Mouse (Mus musculus) forebrain, embryonic 12.5 days (tissue): Measurements from ENCODE around the gene Pus7. TPM values are rescaled to one million over a fixed set of nuclear protein-coding genes. Genes with fewer than 3 reads are reported as not detected.
"Not testable (repeated sequence)": the region's sequence is repeated elsewhere in the genome, so short reads cannot be mapped to it uniquely, and the experiment has no call there.

ENCODE experiments used
- ATAC-seq: fragments of 200-750 bp; cut with Nextera tagmentation; 2 replicates; pipeline ENCODE4 v1.8.0; 2017; ENCODE audit warnings: moderate TSS enrichment; ENCODE audit not compliant: low FRiP score
- H3K27ac ChIP-seq: fragments of 300-500 bp; sonication (generic); 2 replicates; pipeline ENCODE4 v1.5.1; 2016; ENCODE audit warnings: mild to moderate bottlenecking
- H3K27me3 ChIP-seq: fragments of 300-500 bp; sonication (generic); 2 replicates; pipeline ENCODE4 v1.6.1; 2016; ENCODE audit warnings: mild to moderate bottlenecking
- H3K36me3 ChIP-seq: fragments of 300-500 bp; sonication (generic); replicated peaks from 2 replicates; pipeline ENCODE4 v1.6.1; 2016; ENCODE audit warnings: mild to moderate bottlenecking
- H3K4me1 ChIP-seq: fragments of 300-500 bp; sonication (generic); 2 replicates; pipeline ENCODE4 v1.6.1; 2016
- H3K4me2 ChIP-seq: fragments of 300-500 bp; sonication (generic); 2 replicates; pipeline ENCODE4 v1.6.1; 2016; ENCODE audit warnings: mild to moderate bottlenecking, moderate library complexity
- H3K4me3 ChIP-seq: fragments of 300-500 bp; sonication (generic); replicated peaks from 2 replicates; pipeline ENCODE4 v1.5.1; 2016; ENCODE audit warnings: mild to moderate bottlenecking
- H3K9ac ChIP-seq: fragments of 300-500 bp; sonication (generic); 2 replicates; pipeline ENCODE4 v1.6.1; 2016; ENCODE audit warnings: mild to moderate bottlenecking
- H3K9me3 ChIP-seq: fragments of 300-500 bp; sonication (generic); 2 replicates; pipeline ENCODE4 v1.6.1; 2016
- WGBS: fragments of 180-500 bp; shearing (Covaris S2); methylation state at CpG from one replicate; pipeline ENCODE4 v1.1.7; 2016; 5-methylcytosine and 5-hydroxymethylcytosine counted together
- polyA plus RNA-seq: library from polyadenylated mRNA; unstranded; fragments of >200 nt; fragmentation: Nextera tagmentation; extraction: Ambion mirVana; gene quantifications from 2 replicates; pipeline ENCODE4 v1.2.1, GENCODE M21; 2016

The Pus7 gene
- polyA plus RNA-seq, 1 experiment from 2014 or later: 28.9 TPM

- no peak for ATAC-seq
- peaks cover 67% of the 10 kb centered on the region for H3K36me3 ChIP-seq
- WGBS: 94% methylated on average over 12 of the region's 12 CpGs
Measured at GRCm38 (mm10) chr5:23743261-23743660, 40.2 kb downstream of the Pus7 start.

GRCm38 (mm10) chr5:23737111-23737510, 46.4 kb downstream of the Pus7 start:
- 84% methylated on average over 4 of the region's 4 CpGs for WGBS
- Histone ChIP-seq H3K36me3 (peaks cover 13% of the 10 kb centered on the region), H3K27ac (no peak overlapping the region), H3K4me2 (no peak overlapping the region), H3K27me3 (no peaks in the 10 kb centered on the region), H3K4me1 (no peaks in the 10 kb centered on the region), H3K4me3 (no peak overlapping the region), H3K9me3 (no peaks in the 10 kb centered on the region), H3K9ac (no peak overlapping the region)
- ATAC-seq: no peak

More at GRCm38 (mm10) chr5:23743261-23743660, 40.2 kb downstream of the Pus7 start:
- Histone ChIP-seq H3K4me2 (no peak overlapping the region), H3K27me3 (no peaks in the 10 kb centered on the region), H3K4me3 (no peak overlapping the region), H3K4me1 (no peaks in the 10 kb centered on the region), H3K9ac (no peak overlapping the region), H3K9me3 (no peaks in the 10 kb centered on the region), H3K27ac (no peak overlapping the region)

- no peak overlapping the region for H3K4me3 ChIP-seq
- no peak for ATAC-seq
- no peak overlapping the region for H3K9ac ChIP-seq
- H3K4me1 ChIP-seq: no peaks in the 10 kb centered on the region
- no peaks in the 10 kb centered on the region for H3K27me3 ChIP-seq
- H3K36me3 ChIP-seq: peaks cover 7% of the 10 kb centered on the region
- 83% methylated on average over 4 of the region's 4 CpGs for WGBS
- H3K9me3 ChIP-seq: no peaks in the 10 kb centered on the region
- H3K27ac ChIP-seq: no peak overlapping the region
- no peak overlapping the region for H3K4me2 ChIP-seq
Measured at GRCm38 (mm10) chr5:23736366-23736765, 47.1 kb downstream of the Pus7 start.

GRCm38 (mm10) chr5:23721956-23722355, 61.6 kb downstream of the Pus7 start:
- H3K4me3 ChIP-seq: no peak overlapping the region
- H3K27ac ChIP-seq: no peak overlapping the region
- no peak for ATAC-seq
- H3K27me3 ChIP-seq: no peaks in the 10 kb centered on the region
- no peaks in the 10 kb centered on the region for H3K9me3 ChIP-seq
- H3K4me2 ChIP-seq: no peak overlapping the region
- WGBS: 91% methylated on average over 2 of the region's 2 CpGs
- H3K36me3 ChIP-seq: no peaks in the 10 kb centered on the region
- H3K9ac ChIP-seq: no peak overlapping the region
- no peaks in the 10 kb centered on the region for H3K4me1 ChIP-seq

GRCm38 (mm10) chr5:23718881-23719328, 64.6 kb downstream of the Pus7 start:
- no peaks in the 10 kb centered on the region for H3K36me3 ChIP-seq
- ATAC-seq: no peak
- no peak overlapping the region for H3K27ac ChIP-seq

GRCm38 (mm10) chr5:23718182-23718534, 65.4 kb downstream of the Pus7 start:
- H3K36me3 ChIP-seq: no peaks in the 10 kb centered on the region
- H3K4me1 ChIP-seq: no peaks in the 10 kb centered on the region
- H3K9ac ChIP-seq: no peak overlapping the region
- no peaks in the 10 kb centered on the region for H3K9me3 ChIP-seq
- H3K27ac ChIP-seq: no peak overlapping the region
- WGBS: 77% methylated on average over 1 of the region's 1 CpGs
- ATAC-seq: no peak
- H3K27me3 ChIP-seq: no peaks in the 10 kb centered on the region
- H3K4me3 ChIP-seq: no peak overlapping the region
- no peak overlapping the region for H3K4me2 ChIP-seq

More at GRCm38 (mm10) chr5:23718881-23719328, 64.6 kb downstream of the Pus7 start:
- H3K4me2 ChIP-seq: no peak overlapping the region
- no peak overlapping the region for H3K9ac ChIP-seq
- H3K27me3 ChIP-seq: no peaks in the 10 kb centered on the region
- H3K4me3 ChIP-seq: no peak overlapping the region
- H3K9me3 ChIP-seq: no peaks in the 10 kb centered on the region
- no peaks in the 10 kb centered on the region for H3K4me1 ChIP-seq
- WGBS: 89% methylated on average over 4 of the region's 4 CpGs

- WGBS: 80% methylated on average over 3 of the region's 3 CpGs
- H3K27me3 ChIP-seq: no peaks in the 10 kb centered on the region
- H3K4me3 ChIP-seq: no peak overlapping the region
- peaks cover 4% of the 10 kb centered on the region; the same call in 1 of the 2 replicates for H3K4me1 ChIP-seq
- H3K9ac ChIP-seq: no peak overlapping the region
- ATAC-seq: no peak
- no peak overlapping the region for H3K27ac ChIP-seq
- no peak overlapping the region for H3K4me2 ChIP-seq
- no peaks in the 10 kb centered on the region for H3K9me3 ChIP-seq
- H3K36me3 ChIP-seq: no peaks in the 10 kb centered on the region
Measured at GRCm38 (mm10) chr5:23717469-23718181, 65.9 kb downstream of the Pus7 start.

GRCm38 (mm10) chr5:23713401-23714335, 69.8 kb downstream of the Pus7 start:
- Histone ChIP-seq H3K4me3 (no peak overlapping the region), H3K36me3 (peaks cover 19% of the 10 kb centered on the region), H3K4me1 (peaks cover 8% of the 10 kb centered on the region; the same call in 1 of the 2 replicates), H3K27me3 (no peaks in the 10 kb centered on the region), H3K9ac (no peak overlapping the region), H3K9me3 (peaks cover 15% of the 10 kb centered on the region; the same call in 1 of the 2 replicates), H3K4me2 (no peak overlapping the region), H3K27ac (no peak overlapping the region)
- no peak for ATAC-seq
- 89% methylated on average over 8 of the region's 8 CpGs for WGBS

- H3K27ac ChIP-seq: peak overlapping the region; percentile 53; the same call in 1 of the 2 replicates
- ATAC-seq: peak; percentile 99
- peak overlapping the region; percentile 67 for H3K4me2 ChIP-seq
- peak overlapping the region; percentile 71 for H3K4me3 ChIP-seq
- peaks cover 27% of the 10 kb centered on the region for H3K9me3 ChIP-seq
- peaks cover 8% of the 10 kb centered on the region; the same call in 1 of the 2 replicates for H3K4me1 ChIP-seq
- H3K9ac ChIP-seq: peak overlapping the region; percentile 74
- no peaks in the 10 kb centered on the region for H3K27me3 ChIP-seq
- peaks cover 31% of the 10 kb centered on the region for H3K36me3 ChIP-seq
- WGBS: 2% methylated on average over 60 of the region's 60 CpGs
Measured at GRCm38 (mm10) chr5:23712130-23713001, 71.1 kb downstream of the Pus7 start.

GRCm38 (mm10) chr5:23711671-23712129, 71.8 kb downstream of the Pus7 start:
- Histone ChIP-seq H3K27ac (0 out of 2 replicates have a peak overlapping the region, but pooled peaks have one; percentile 53), H3K36me3 (peaks cover 37% of the 10 kb centered on the region), H3K9ac (peak overlapping the region; percentile 74), H3K4me3 (peak overlapping the region; percentile 71), H3K9me3 (peaks cover 32% of the 10 kb centered on the region), H3K4me2 (peak overlapping the region; percentile 67)
- WGBS: 62% methylated on average over 6 of the region's 6 CpGs
- ATAC-seq, H3K27me3 ChIP-seq, H3K4me1 ChIP-seq: not testable (repeated sequence)

GRCm38 (mm10) chr5:23711244-23711643, 72.3 kb downstream of the Pus7 start:
- no peaks in the 10 kb centered on the region for H3K27me3 ChIP-seq
- H3K9me3 ChIP-seq: peaks cover 36% of the 10 kb centered on the region
- WGBS: 95% methylated on average over 4 of the region's 4 CpGs
- ATAC-seq: no peak
- no peak overlapping the region for H3K4me2 ChIP-seq
- H3K4me1 ChIP-seq: peaks cover 8% of the 10 kb centered on the region; the same call in 1 of the 2 replicates
- H3K9ac ChIP-seq: no peak overlapping the region
- H3K4me3 ChIP-seq: peak overlapping the region; percentile 71
- no peak overlapping the region for H3K27ac ChIP-seq
- peaks cover 41% of the 10 kb centered on the region for H3K36me3 ChIP-seq
